Mouse (Mus musculus) ZHBTc4 (cell line): Measurements from ENCODE around the gene Rdh11.
"Not testable (repeated sequence)": the region's sequence is repeated elsewhere in the genome, so short reads cannot be mapped to it uniquely, and the experiment has no call there.

Experiments used
- DNase-seq: peaks from one replicate; pipeline ENCODE4 v3.0.0-alpha.2; 2011; ENCODE audit warnings: low read depth, low spot score

Rdh11 gene

GRCm38 (mm10) chr12:79192193-79192592, at the start of gene Rdh11:
TSS of gene Rdh11 (minus strand) at chr12:79192293.
- no peak for DNase-seq

GRCm38 (mm10) chr12:79235485-79236080, 43.5 kb upstream of the Rdh11 start:
- DNase-seq: no peak

- no peak for DNase-seq
Observed at GRCm38 (mm10) chr12:79217511-79217910, 25.4 kb upstream of the Rdh11 start.

- no peak for DNase-seq
Observed at GRCm38 (mm10) chr12:79211447-79211846, 19.4 kb upstream of the Rdh11 start.

- DNase-seq: peak; percentile 53
Observed at GRCm38 (mm10) chr12:79208703-79209464, 16.8 kb upstream of the Rdh11 start, which contains the start of gene Rdh12. TSS of gene Rdh12 (plus strand) at chr12:79208914.

- no peak for DNase-seq
Observed at GRCm38 (mm10) chr12:79201882-79202281, 9.8 kb upstream of the Rdh11 start.

- peak; percentile 12 for DNase-seq
Observed at GRCm38 (mm10) chr12:79197105-79197504, 5.0 kb upstream of the Rdh11 start.

GRCm38 (mm10) chr12:79193441-79193840, 1.3 kb upstream of the Rdh11 start:
- peak; percentile 87 for DNase-seq

- DNase-seq: peak; percentile 89
Observed at GRCm38 (mm10) chr12:79191701-79192100, 392 bp downstream of the Rdh11 start.

- DNase-seq: peak; percentile 86
Observed at GRCm38 (mm10) chr12:79190931-79191673, 991 bp downstream of the Rdh11 start.

- DNase-seq: not testable (repeated sequence)
Observed at GRCm38 (mm10) chr12:79185160-79185559, 6.9 kb downstream of the Rdh11 start.

GRCm38 (mm10) chr12:79175998-79176397, 16.1 kb downstream of the Rdh11 start:
- DNase-seq: no peak

- DNase-seq: no peak
Observed at GRCm38 (mm10) chr12:79173721-79174120, 18.4 kb downstream of the Rdh11 start.

GRCm38 (mm10) chr12:79172019-79172941, 19.8 kb downstream of the Rdh11 start, which contains the start of gene Vti1b:
TSS of gene Vti1b (minus strand) at chr12:79172667.
- peak; percentile 93 for DNase-seq

- peak; percentile 10 for DNase-seq
Observed at GRCm38 (mm10) chr12:79171269-79171995, 20.7 kb downstream of the Rdh11 start.

- no peak for DNase-seq
Observed at GRCm38 (mm10) chr12:79170421-79170820, 21.7 kb downstream of the Rdh11 start.

GRCm38 (mm10) chr12:79169173-79169572, 22.9 kb downstream of the Rdh11 start:
- DNase-seq: no peak

GRCm38 (mm10) chr12:79162876-79163275, 29.2 kb downstream of the Rdh11 start:
- no peak for DNase-seq

- no peak for DNase-seq
Observed at GRCm38 (mm10) chr12:79149653-79150052, 42.4 kb downstream of the Rdh11 start.

- DNase-seq: peak; percentile 67
Observed at GRCm38 (mm10) chr12:79141384-79141783, 50.7 kb downstream of the Rdh11 start.
